Mouse (Mus musculus) bone marrow macrophage, adult 2 months (primary cell): ENCODE measurements around the gene St3gal6. TPM values are rescaled to one million over a fixed set of nuclear protein-coding genes. Genes with fewer than 3 reads are reported as not detected.

ENCODE experiments used
- H3K27ac ChIP-seq: 2 replicates; pipeline ENCODE4 v1.5.1; 2012; ENCODE audit warnings: low read depth, low read length; ENCODE audit not compliant: insufficient read depth
- H3K4me1 ChIP-seq: 2 replicates; pipeline ENCODE4 v1.6.1; 2012; ENCODE audit warnings: low read length; ENCODE audit not compliant: control insufficient read depth, insufficient read depth
- H3K4me3 ChIP-seq: 2 replicates; pipeline ENCODE4 v1.5.1; 2012; ENCODE audit warnings: mild to moderate bottlenecking, low read length, moderate library complexity; ENCODE audit not compliant: insufficient read depth
- CTCF ChIP-seq: IDR thresholded peaks from 2 replicates; pipeline ENCODE4 v1.5.1; 2012; ENCODE audit warnings: low read depth, mild to moderate bottlenecking, low read length, moderate library complexity
- POLR2A ChIP-seq: IDR thresholded peaks from 2 replicates; pipeline ENCODE4 v1.6.1; 2012; ENCODE audit warnings: mild to moderate bottlenecking, low read depth, low read length, borderline replicate concordance
- polyA plus RNA-seq: library from polyadenylated mRNA; stranded (reverse); fragments of >200 nt; gene quantifications from 2 replicates; pipeline ENCODE4 v1.2.4, GENCODE M21; 2012; ENCODE audit not compliant: missing spikeins, insufficient read depth, insufficient read length

Gene St3gal6
- polyA plus RNA-seq = 6.6 and 8.5 TPM in 2 replicates

DNA sequence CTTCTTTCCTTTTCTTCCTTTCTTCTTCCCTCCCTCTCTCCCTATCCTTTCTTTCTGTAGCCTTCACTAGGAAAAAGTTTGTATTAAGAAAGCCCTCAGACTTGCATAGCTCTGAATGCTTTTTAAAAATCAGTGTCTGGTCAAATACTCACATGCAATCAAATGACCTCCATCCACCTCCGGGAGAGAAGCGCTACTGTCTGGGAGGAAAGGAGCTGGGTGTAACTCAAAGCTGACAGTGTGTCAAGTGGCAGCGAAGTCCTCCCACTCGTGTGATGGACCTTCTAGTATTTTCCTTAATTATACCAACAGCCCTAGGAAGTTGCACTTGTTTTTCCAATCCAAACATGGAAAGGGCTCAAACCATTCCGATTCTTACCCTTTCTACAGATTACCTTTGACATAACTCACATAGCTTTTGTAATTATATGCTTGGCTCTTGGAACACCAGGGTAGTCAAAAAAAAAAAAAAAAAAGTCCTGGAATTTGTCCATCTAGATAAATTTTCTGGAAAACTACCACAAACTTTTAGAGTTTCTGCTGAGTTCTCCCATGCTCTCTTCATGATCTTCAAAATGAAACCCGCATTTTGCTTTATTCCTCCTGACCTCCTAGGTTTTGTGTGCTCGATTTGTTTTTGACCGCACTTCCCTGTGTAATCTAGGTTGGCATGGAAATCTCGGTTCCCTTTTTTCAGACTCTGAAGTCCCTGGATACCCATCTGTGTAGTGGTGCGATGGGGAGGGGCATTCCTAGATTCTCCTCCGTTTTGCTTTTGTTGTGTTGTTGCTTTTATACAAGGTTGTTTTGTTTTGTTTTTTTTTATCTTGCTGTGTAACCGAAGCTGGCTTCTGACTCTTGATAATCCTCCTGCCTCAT lies at the start of gene St3gal6:
St3gal6 (minus strand) TSS at position 272 of the 879 bp plus-strand sequence.
- H3K4me3 ChIP-seq = peak within 1 kb of the TSS; percentile 68
- H3K27ac ChIP-seq = no peak within 1 kb of the TSS
- TF ChIP-seq CTCF (no peak), POLR2A (no peak)
- H3K4me1 ChIP-seq = no peaks in the 10 kb centered on the region

DNA sequence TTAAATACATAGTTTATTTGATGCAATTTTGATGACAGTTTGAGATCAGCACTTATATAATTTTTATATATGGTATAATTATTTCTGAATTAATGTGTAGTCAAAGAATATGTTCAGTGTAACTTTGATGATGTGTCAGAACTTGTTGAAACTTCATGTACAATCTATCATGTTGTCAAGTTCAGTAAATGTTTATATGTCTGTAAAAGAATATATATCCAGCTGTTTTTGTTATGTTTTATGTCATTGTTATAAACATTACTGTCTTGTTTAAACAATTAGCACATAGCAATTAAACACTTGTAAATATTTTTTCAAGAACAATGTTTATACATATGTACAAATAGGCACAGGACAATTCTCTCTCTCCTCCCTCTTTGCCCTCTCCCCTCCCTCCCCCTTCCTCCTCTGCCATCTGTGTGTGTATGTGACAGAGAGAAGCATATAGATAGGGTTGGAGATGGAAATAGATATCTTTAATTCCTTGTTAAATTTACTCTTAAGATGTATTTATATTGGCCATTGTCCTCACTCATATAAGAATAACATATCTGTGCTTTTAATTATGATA lies 46.7 kb upstream of the St3gal6 start:
- TF ChIP-seq POLR2A = no peak
- no peak for TF ChIP-seq CTCF
- Histone ChIP-seq H3K27ac (no peak overlapping the region), H3K4me1 (no peaks in the 10 kb centered on the region), H3K4me3 (no peak overlapping the region)

DNA sequence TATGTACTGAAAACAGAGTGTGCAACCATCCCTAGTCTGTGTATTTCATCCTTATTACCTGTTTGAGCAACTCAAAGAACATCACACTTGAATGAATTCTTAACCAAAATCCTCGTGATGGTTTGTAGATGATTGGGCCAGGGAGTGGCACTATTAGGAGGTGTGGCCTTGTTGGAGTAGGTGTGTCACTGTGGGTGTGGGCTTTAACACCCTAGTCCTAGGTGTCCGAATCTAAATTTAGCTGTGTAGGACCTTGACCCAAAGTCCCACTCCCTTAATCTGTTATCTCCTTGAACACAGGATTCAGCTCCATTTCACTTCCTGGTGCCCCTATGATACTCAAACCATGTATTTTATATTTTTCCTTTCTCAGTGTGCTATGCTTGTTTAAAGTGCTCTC lies 37.2 kb upstream of the St3gal6 start:
- TF ChIP-seq POLR2A = no peak
- no peak for TF ChIP-seq CTCF
- no peak overlapping the region for H3K27ac ChIP-seq
- no peak overlapping the region for H3K4me3 ChIP-seq
- peaks cover 4% of the 10 kb centered on the region; the same call in 1 of the 2 replicates for H3K4me1 ChIP-seq

DNA sequence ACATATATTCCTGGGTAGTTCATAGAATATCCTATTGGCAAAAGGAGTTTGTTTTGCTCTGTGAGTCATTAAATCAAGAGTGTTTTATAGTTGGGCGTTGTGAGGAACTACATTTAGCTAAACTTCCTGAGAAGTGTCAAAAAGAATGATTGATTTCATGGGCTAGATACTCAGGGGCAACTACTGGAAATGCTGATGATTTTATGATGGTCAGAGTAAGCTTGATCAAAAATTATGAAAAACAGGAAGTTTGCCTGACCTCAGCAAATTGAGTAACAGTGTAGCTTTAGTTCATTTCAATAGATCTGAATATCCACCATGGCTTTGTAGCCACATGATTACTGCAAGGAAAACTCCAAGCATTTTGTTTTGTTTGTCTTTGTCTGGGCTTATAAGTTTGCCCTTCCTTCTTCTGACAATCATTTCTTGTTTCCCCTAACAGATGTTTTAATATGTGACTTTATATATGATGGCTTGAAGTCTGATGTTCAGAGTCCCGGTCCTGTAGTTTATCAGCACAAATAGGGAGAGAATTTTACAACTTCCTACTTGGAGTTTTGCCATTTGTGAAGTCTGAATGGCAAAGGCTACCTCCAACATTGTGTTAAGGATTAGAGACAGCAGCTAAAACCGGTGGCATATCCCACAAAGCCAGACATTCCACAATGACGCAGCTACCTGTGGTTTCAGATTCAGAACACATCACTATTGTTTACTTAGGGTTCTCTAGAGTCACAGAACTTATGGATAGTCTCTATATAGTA lies 32.2 kb upstream of the St3gal6 start:
- Histone ChIP-seq H3K4me3 (no peak overlapping the region), H3K27ac (no peak overlapping the region), H3K4me1 (peaks cover 8% of the 10 kb centered on the region; the same call in 1 of the 2 replicates)
- TF ChIP-seq CTCF (no peak), POLR2A (no peak)

DNA sequence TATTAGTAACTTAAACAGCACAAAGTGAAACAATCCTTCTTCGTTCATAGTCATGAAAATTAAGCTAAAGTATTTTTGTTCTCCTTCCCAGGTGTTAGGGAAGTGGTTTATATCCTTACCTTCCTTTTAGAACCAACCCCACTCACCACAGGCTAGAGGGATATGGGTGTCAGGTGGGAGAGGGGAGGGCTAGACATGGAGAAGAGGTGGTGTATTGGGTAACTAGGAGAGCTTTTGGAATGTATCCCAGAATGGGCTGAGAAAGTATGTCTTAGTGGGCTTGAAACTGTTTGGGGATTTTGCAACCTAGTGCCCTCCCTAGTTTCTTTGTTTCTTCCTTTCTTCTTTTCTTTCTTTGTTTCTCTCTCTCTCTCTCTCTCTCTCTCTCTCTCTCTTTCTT lies 30.6 kb upstream of the St3gal6 start:
- Histone ChIP-seq H3K4me3 (no peak overlapping the region), H3K27ac (no peak overlapping the region), H3K4me1 (peaks cover 8% of the 10 kb centered on the region; the same call in 1 of the 2 replicates)
- TF ChIP-seq POLR2A (no peak), CTCF (no peak)

DNA sequence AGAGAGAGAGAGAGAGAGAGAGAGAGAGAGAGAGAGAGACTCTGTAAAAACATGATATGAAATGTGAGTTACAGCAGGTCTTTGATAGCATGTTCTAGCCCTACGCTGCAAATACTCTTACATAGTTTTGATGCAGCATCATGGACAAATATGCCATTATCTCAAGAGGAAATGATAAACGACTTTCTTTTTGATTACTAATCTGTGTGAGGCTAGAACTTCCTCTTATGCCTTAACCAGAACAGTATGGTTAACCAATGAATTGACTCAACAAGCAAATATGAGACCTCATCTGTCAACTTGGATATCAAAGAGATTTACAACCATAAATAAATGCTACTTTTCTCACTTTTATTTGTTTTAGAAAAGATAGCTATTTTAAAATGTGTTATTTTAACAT lies 24.0 kb upstream of the St3gal6 start:
- Histone ChIP-seq H3K27ac (no peak overlapping the region), H3K4me3 (no peak overlapping the region), H3K4me1 (peaks cover 3% of the 10 kb centered on the region; the same call in 1 of the 2 replicates)
- TF ChIP-seq CTCF (no peak), POLR2A (no peak)

DNA sequence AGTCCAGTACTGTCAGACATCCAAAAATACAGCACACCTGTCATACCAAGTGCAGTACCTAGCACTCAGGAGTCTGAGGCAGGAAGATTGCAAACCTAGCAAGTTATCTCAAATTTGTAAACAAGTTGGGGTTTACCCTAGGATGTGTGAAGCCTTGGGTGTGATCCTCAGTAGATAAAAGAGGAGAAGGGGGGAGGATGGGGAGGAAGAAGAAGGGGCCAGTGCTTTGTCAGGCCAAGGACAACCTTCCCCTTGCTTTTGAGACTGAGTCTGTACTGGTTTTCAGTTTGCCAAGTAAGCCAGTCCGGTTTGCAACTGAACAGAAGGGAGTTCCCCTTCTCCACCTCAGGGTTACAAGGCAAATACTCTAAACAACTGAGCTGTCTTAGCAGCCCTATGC lies 22.1 kb upstream of the St3gal6 start:
- H3K4me1 ChIP-seq = peaks cover 4% of the 10 kb centered on the region; the same call in 1 of the 2 replicates
- H3K4me3 ChIP-seq = no peak overlapping the region
- TF ChIP-seq CTCF (no peak), POLR2A (no peak)
- H3K27ac ChIP-seq = no peak overlapping the region

DNA sequence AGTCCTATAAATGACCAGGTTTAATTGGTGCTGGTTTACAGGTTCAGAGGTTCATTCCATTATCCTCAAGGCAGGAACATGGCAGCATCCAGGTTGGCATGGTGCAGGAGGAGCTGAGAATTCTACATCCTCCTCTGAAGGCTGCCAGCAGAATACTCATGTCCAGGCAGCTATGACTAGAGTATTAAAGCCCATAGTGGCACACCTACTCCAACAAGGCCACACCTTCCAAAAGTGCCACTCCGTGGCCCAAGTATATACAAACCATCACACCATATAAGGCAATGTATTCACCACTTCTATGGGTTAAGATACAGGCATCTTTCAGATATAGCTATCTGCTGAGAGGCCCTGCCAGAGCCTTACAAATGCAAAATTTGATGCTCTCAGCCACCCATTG lies 15.4 kb upstream of the St3gal6 start:
- TF ChIP-seq CTCF (no peak), POLR2A (no peak)
- no peak overlapping the region for H3K4me3 ChIP-seq
- 0 out of 2 replicates have a peak, but pooled peaks cover 2% of the 10 kb centered on the region for H3K4me1 ChIP-seq
- H3K27ac ChIP-seq = no peak overlapping the region

DNA sequence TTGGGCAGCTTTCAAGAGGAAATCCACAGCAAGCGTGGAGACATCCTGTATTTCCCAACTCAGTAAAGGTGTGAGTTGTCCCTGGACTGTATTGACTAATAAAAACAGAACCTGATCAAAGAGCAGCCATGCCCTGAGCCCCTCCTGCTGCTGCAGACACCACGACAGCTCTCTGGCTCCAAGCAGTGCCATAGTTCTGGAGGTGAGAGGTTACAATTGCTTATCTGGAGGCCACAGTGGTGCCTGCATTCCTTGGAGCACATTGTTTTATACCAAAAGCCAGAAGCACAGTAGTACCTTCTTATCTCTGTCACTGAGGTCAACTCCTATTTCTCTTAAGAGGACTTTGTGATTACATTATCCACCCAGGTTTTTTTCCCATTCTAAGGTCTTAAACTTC lies 15.0 kb upstream of the St3gal6 start:
- Histone ChIP-seq H3K27ac (no peak overlapping the region), H3K4me1 (0 out of 2 replicates have a peak, but pooled peaks cover 2% of the 10 kb centered on the region), H3K4me3 (no peak overlapping the region)
- TF ChIP-seq POLR2A (no peak), CTCF (no peak)
